Mouse (Mus musculus) ES-E14 (cell line): ENCODE data around the gene Synrg. TPM values are rescaled to one million over a fixed set of nuclear protein-coding genes. Genes with fewer than 3 reads are reported as not detected.
A peak's percentile ranks its signal among the peaks of the same experiment; 100 is the strongest.

Experiments used
- DNase-seq: peaks from one replicate; pipeline ENCODE4 v3.0.0-alpha.2; 2013; ENCODE audit warnings: low read depth, low spot score
- H3K27ac ChIP-seq: 2 replicates; pipeline ENCODE4 v1.5.1; 2012; ENCODE audit warnings: low read depth, mild to moderate bottlenecking, low read length, moderate library complexity, mixed read lengths; ENCODE audit not compliant: poor library complexity, insufficient read depth, severe bottlenecking
- H3K36me3 ChIP-seq: 2 replicates; pipeline ENCODE4 v1.6.1; 2012; ENCODE audit warnings: mild to moderate bottlenecking, low read length, moderate library complexity, mixed read lengths; ENCODE audit not compliant: control insufficient read depth, poor library complexity, insufficient read depth, severe bottlenecking
- H3K4me1 ChIP-seq, 2 experiments: fragments of 150-350 bp in 1 of 2; sonication (generic) in 1 of 2; 2 replicates each; pipeline ENCODE4 v1.6.1; 2012; ENCODE audit warnings: low read length in 2 of 2, mild to moderate bottlenecking in 1 of 2, mixed read lengths in 1 of 2; ENCODE audit not compliant: control insufficient read depth in 2 of 2, insufficient read depth in 2 of 2, poor library complexity in 1 of 2
- H3K4me3 ChIP-seq, 2 experiments: fragments of 150-350 bp in 1 of 2; sonication (generic) in 1 of 2; 2 replicates each; pipeline ENCODE4 v1.5.1; 2012; ENCODE audit warnings: low read length in 2 of 2, low read depth in 1 of 2, mild to moderate bottlenecking in 1 of 2, mixed read lengths in 1 of 2; ENCODE audit not compliant: insufficient read depth in 1 of 2, poor library complexity in 1 of 2, severe bottlenecking in 1 of 2
- H3K9ac ChIP-seq: 2 replicates; pipeline ENCODE4 v1.6.1; 2012; ENCODE audit warnings: low read depth, mild to moderate bottlenecking, low read length, mixed read lengths; ENCODE audit not compliant: poor library complexity, insufficient read depth, severe bottlenecking
- H3K9me3 ChIP-seq: fragments of 150-350 bp; sonication (generic); 2 replicates; pipeline ENCODE4 v1.6.1; 2012; ENCODE audit warnings: low read depth, mild to moderate bottlenecking, low read length; ENCODE audit not compliant: control insufficient read depth, insufficient read depth
- CHD2 ChIP-seq: IDR thresholded peaks from 2 replicates; pipeline ENCODE4 v1.6.1; 2014; ENCODE audit warnings: mild to moderate bottlenecking, low read depth, low read length, inconsistent platforms
- HCFC1 ChIP-seq: IDR thresholded peaks from 2 replicates; pipeline ENCODE4 v1.6.1; 2012; ENCODE audit warnings: low read length, inconsistent platforms, borderline replicate concordance; ENCODE audit not compliant: insufficient read depth
- MAFK ChIP-seq: IDR thresholded peaks from 2 replicates; pipeline ENCODE4 v1.6.1; 2014; ENCODE audit warnings: mild to moderate bottlenecking, low read depth, low read length, inconsistent platforms; ENCODE audit not compliant: insufficient read depth
- ZC3H11A ChIP-seq: IDR thresholded peaks from 2 replicates; pipeline ENCODE4 v1.6.1; 2012; ENCODE audit warnings: low read depth, mild to moderate bottlenecking, inconsistent platforms, low read length, borderline replicate concordance
- ZNF384 ChIP-seq: IDR thresholded peaks from 2 replicates; pipeline ENCODE4 v1.6.1; 2012; ENCODE audit warnings: low read depth, low read length, inconsistent platforms
- in situ Hi-C, 2 experiments: fragments of 600-800 bp; cut with MboI; formaldehyde crosslinking; loops; one replicate each; pipeline ENCODE4 v1.15.1; 2025; ENCODE audit warnings: low sequenced_read_pairs in 2 of 2, inconsistent platforms in 1 of 2; ENCODE audit not compliant: unreplicated experiment in 2 of 2
- total RNA-seq: library from RNA; depleted of rRNA; stranded (reverse); fragments of 300-350 nt; gene quantifications from 2 replicates; pipeline ENCODE4 v1.2.3, GENCODE M21; 2012

Gene Synrg
- total RNA-seq, 1 experiment = 10.8 TPM

DNA sequence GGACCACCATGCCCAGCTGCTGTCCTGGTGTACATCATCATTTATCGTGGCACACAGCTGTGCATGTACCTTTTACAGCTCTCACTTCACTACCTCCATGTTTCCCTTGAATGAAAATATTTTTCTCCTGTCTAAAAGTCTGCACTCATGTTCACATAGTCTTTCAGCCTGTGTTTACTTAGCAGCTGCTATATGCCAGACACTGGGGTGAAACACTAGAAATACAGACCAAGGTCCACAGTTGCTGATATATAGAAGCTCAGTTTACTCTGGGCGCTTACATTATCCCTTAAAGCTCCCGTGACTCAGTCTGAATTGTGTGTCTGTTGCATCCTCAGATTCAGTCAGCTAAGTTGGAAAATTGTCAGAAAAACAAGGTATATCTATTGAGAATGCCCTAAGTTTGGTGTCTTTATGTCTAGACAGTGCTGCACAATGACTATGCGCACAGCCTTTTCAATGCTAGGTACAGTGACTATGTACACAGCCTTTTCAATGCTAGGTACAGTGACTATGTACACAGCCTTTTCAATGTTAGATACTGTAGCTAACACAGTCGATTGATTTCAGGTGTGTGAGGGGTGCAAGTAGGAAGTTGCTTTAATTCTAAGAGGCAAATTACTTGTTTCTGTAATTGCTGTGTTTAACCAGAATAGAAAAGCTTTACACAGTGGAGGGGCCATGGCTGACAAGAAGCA is 33.1 kb downstream of the Synrg start:
- peaks cover 2 to 4% of the 10 kb centered on the region in 2 experiments; a peak in 2 of 4 replicates for H3K4me1 ChIP-seq
- H3K4me3 ChIP-seq = no peak overlapping the region
- no peaks in the 10 kb centered on the region for H3K9me3 ChIP-seq
- no peak overlapping the region for H3K9ac ChIP-seq
- in situ Hi-C loops = no loop called here
- peaks cover 2% of the 10 kb centered on the region; the same call in 1 of the 2 replicates for H3K36me3 ChIP-seq
- no peak overlapping the region for H3K27ac ChIP-seq
- TF ChIP-seq ZNF384 (no peak), ZC3H11A (no peak), MAFK (no peak), CHD2 (no peak), HCFC1 (no peak)
- DNase-seq = no peak

DNA sequence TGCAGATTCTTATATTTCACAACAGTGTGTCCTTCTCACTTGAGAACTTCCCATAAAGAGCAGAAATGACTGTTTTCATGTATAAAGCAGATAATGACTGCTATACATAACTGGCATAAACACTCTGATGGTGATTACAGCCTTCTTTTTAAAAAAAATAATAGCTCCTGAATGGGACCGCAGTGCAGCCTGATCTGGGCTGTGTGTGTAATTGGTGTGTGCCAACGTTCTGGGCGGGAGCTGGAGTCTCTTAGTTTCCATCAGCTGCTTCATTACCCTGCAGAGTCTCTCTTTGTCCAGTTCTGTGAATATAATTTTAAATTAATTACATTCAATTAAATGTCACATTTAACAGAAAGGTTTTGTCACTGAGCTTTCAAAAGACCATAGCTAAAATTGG is 34.8 kb downstream of the Synrg start:
- DNase-seq = no peak
- Histone ChIP-seq H3K9me3 (no peaks in the 10 kb centered on the region), H3K4me1 (peaks cover 2% of the 10 kb centered on the region in 2 experiments; a peak in 2 of 4 replicates), H3K4me3 (no peak overlapping the region), H3K27ac (no peak overlapping the region), H3K9ac (no peak overlapping the region), H3K36me3 (peaks cover 6% of the 10 kb centered on the region; the same call in 1 of the 2 replicates)
- TF ChIP-seq ZC3H11A (no peak), HCFC1 (no peak), MAFK (no peak), CHD2 (no peak), ZNF384 (no peak)
- in situ Hi-C loops = no loop called here

DNA sequence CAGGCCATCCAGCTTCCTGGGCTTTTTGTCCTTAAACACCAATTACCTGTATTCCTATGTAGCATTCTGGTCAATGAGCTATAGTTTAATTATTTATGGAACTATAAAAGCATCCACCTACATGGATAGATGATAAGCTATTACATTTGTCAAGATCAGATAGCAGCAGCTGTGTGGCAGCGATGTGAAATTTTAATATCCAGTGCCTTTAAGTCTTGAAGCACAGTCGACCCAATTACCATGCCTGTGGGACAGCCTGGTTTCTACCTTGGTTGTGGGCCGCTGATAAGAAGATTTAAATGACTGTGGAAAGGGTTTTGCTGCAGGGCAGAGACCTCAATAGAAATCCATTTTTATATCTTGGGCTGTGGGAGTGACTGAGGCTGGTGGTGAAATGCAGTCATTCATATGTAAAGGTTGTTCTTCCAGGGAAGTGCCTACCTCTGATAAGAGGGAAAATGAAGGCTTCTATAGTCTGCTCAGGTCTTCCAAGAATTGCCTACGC is 35.2 kb downstream of the Synrg start:
- Histone ChIP-seq H3K4me3 (no peak overlapping the region), H3K9me3 (no peaks in the 10 kb centered on the region), H3K9ac (no peak overlapping the region), H3K27ac (no peak overlapping the region), H3K36me3 (peaks cover 6% of the 10 kb centered on the region; the same call in 1 of the 2 replicates), H3K4me1 (peaks cover 0 to 2% of the 10 kb centered on the region in 2 experiments; a peak in 1 of 4 replicates)
- in situ Hi-C loops = no loop called here
- no peak for TF ChIP-seq HCFC1
- no peak for TF ChIP-seq ZC3H11A
- TF ChIP-seq CHD2 = no peak
- TF ChIP-seq ZNF384 = no peak
- TF ChIP-seq MAFK = no peak
- no peak for DNase-seq

DNA sequence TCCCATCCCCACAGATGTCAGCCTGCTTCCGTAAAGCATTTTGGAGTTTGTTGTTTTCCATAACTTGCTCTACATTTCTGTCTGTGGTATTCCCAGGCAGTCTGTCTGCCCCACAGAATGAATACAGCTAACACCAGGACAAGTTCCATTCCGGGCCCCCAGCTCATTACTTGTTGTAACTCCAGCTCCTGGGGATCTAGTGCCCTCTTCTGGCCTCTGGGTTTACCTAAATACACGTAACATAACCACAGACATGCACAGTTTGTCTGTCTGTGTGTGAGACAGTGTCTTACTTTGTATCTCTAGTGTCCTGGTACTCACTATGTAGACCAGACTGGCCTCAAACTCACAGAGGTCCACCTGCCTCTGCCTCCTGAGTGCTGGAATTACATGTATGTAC is 37.0 kb downstream of the Synrg start:
- peaks cover 4% of the 10 kb centered on the region; the same call in 1 of the 2 replicates for H3K36me3 ChIP-seq
- no peaks in the 10 kb centered on the region for H3K9me3 ChIP-seq
- H3K4me3 ChIP-seq = no peak overlapping the region
- TF ChIP-seq MAFK (no peak), CHD2 (no peak), ZNF384 (no peak), HCFC1 (no peak), ZC3H11A (no peak)
- peak; percentile 29 for DNase-seq
- no peak overlapping the region for H3K27ac ChIP-seq
- in situ Hi-C loops = no loop called here
- H3K4me1 ChIP-seq = no peaks in the 10 kb centered on the region
- no peak overlapping the region for H3K9ac ChIP-seq
